ENCODE assay signal across 20 mouse cellular contexts in genomic region chr12:12570563-12571251, GRCm38 (mm10).
A peak's percentile ranks its signal among the peaks of the same experiment; 100 is the strongest.
DNase-seq lines count a peak whose midpoint lies in the region; ATAC-seq and TF ChIP-seq lines count a peak whose summit lies in the region.
"Had no signal": no experiment of that assay in that cellular context is flagged by ENCODE, and none has a peak within 500 bp of the region (broad histone marks: within the 10 kb centered on the region; RNA-seq: fewer than 3 reads in every experiment).

No protein-coding gene starts in this region.

- H3K4me3 ChIP-seq in liver, postnatal 0 days (ENCODE audit: low read depth, low read length): no peak overlapping the region
- H3K4me3 ChIP-seq: heart, embryonic 13.5 days; hindbrain, embryonic 12.5 days; limb, embryonic 12.5 days; neural tube, embryonic 13.5 days had no signal

- peak; percentile 92 for ATAC-seq in erythroid progenitor cell, adult 5-6 weeks (replicated peaks; ENCODE audit: low FRiP score, poor library complexity, severe bottlenecking)
- peak; percentile 97 for ATAC-seq in liver, postnatal 0 days
- ATAC-seq: intestine, postnatal 0 days had no signal

- no peak for TF ChIP-seq CTCF in liver, postnatal 0 days (IDR thresholded peaks at IDR 0.05; ENCODE audit: low read depth)

- peak; percentile 97 for TF ChIP-seq EP300 in liver, postnatal 0 days (IDR thresholded peaks at IDR 0.05; ENCODE audit: low read depth)

- H3K27ac ChIP-seq in liver, postnatal 0 days (ENCODE audit: low read depth): peak overlapping the region; percentile 48
- H3K27ac ChIP-seq: heart, embryonic 13.5 days; hindbrain, embryonic 12.5 days; limb, embryonic 12.5 days; macrophage; neural tube, embryonic 13.5 days had no signal

- H3K9me3 ChIP-seq in liver, postnatal 0 days (ENCODE audit: low read length): no peaks in the 10 kb centered on the region
- H3K9me3 ChIP-seq: heart, embryonic 13.5 days; hindbrain, embryonic 12.5 days; limb, embryonic 12.5 days; neural tube, embryonic 13.5 days had no signal

- peak overlapping the region; percentile 22 for H3K4me2 ChIP-seq in liver, postnatal 0 days (ENCODE audit: low read depth, low read length)
- H3K4me2 ChIP-seq: heart, embryonic 13.5 days; hindbrain, embryonic 12.5 days; limb, embryonic 12.5 days; neural tube, embryonic 13.5 days had no signal

- H3K36me3 ChIP-seq in liver, postnatal 0 days (replicated peaks; ENCODE audit: insufficient read depth, low read length): no peaks in the 10 kb centered on the region
- H3K36me3 ChIP-seq: heart, embryonic 13.5 days; hindbrain, embryonic 12.5 days; limb, embryonic 12.5 days; neural tube, embryonic 13.5 days had no signal

- H3K9ac ChIP-seq in liver, postnatal 0 days (replicated peaks): no peak overlapping the region
- H3K9ac ChIP-seq: heart, embryonic 13.5 days; hindbrain, embryonic 12.5 days; limb, embryonic 12.5 days; neural tube, embryonic 13.5 days had no signal

- H3K27me3 ChIP-seq in liver, postnatal 0 days (ENCODE audit: insufficient read depth, low read length): no peaks in the 10 kb centered on the region
- H3K27me3 ChIP-seq: heart, embryonic 13.5 days; hindbrain, embryonic 12.5 days; limb, embryonic 12.5 days; neural tube, embryonic 13.5 days had no signal

- peaks cover 14% of the 10 kb centered on the region for H3K4me1 ChIP-seq in liver, postnatal 0 days (ENCODE audit: insufficient read depth)
- H3K4me1 ChIP-seq: heart, embryonic 13.5 days; hindbrain, embryonic 12.5 days; limb, embryonic 12.5 days; neural tube, embryonic 13.5 days had no signal

- 56% methylated on average over 7 of the region's 7 CpGs for WGBS in liver, postnatal 0 days (ENCODE audit: insufficient replicate concordance)

- DNase-seq in lung, postnatal 10 days: peak; percentile 22
- no peak for DNase-seq in lung, postnatal 4 days
- peak; percentile 38 for DNase-seq in liver, postnatal 0 days
- DNase-seq in spleen, postnatal 36 days (ENCODE audit: low spot score in 2 of 2): peak; percentile 72 to 80
- no peak for DNase-seq in ovary, postnatal 36 days (ENCODE audit: low spot score)
- no peak for DNase-seq in layer of hippocampus, adult 8-10 months (ENCODE audit: low spot score in 2 of 2)
- DNase-seq in Muller cell, postnatal 12 days (ENCODE audit: inconsistent ontology term): no peak
- DNase-seq: adrenal gland, postnatal 25 days; cerebellum, adult 11 months; gastrocnemius, postnatal 36 days; kidney, postnatal 14 days; retina, postnatal 1 day; thymus, postnatal 4 days had no signal

Comparison
In these comparisons a context has a peak if more than half of its experiments do, and no peak if none do; other contexts are left out.
1. DNase-seq: peak in lung, postnatal 10 days (single experiment), liver, postnatal 0 days (single experiment) and spleen, postnatal 36 days (2 of 2); none in lung, postnatal 4 days (0 of 2), ovary, postnatal 36 days (single experiment), layer of hippocampus, adult 8-10 months (0 of 2) and Muller cell, postnatal 12 days (single experiment).